Mouse (Mus musculus): ENCODE measurements at regions not wholly inside any gene's neighbourhood (a gene's known extent, or its start where the extent isn't known, plus 50 kb on each side); places are given as distances from the start of the nearest gene placed in this dataset.

GRCm38 (mm10) chr14:24930251-24930650 lies 443.3 kb downstream of the Rps24 start:
- WGBS = 19% methylated on average over 7 of the region's 7 CpGs
- Histone ChIP-seq H3K9me3 (no peaks in the 10 kb centered on the region), H3K4me3 (no peak overlapping the region), H3K9ac (no peak overlapping the region), H3K27me3 (no peaks in the 10 kb centered on the region), H3K27ac (no peak overlapping the region), H3K4me1 (peaks cover 11% of the 10 kb centered on the region; the same call in 1 of the 2 replicates), H3K36me3 (no peaks in the 10 kb centered on the region), H3K4me2 (replicated peaks) (no peak overlapping the region)
- no peak for ATAC-seq (ENCODE audit: insufficient number of reproducible peaks, insufficient read depth, low FRiP score, low TSS enrichment)

GRCm38 (mm10) chr14:24937876-24938275 lies 451.0 kb downstream of the Rps24 start:
- no peak overlapping the region for H3K4me2 ChIP-seq (replicated peaks)
- no peak for ATAC-seq (ENCODE audit: insufficient number of reproducible peaks, insufficient read depth, low FRiP score, low TSS enrichment)

DNA sequence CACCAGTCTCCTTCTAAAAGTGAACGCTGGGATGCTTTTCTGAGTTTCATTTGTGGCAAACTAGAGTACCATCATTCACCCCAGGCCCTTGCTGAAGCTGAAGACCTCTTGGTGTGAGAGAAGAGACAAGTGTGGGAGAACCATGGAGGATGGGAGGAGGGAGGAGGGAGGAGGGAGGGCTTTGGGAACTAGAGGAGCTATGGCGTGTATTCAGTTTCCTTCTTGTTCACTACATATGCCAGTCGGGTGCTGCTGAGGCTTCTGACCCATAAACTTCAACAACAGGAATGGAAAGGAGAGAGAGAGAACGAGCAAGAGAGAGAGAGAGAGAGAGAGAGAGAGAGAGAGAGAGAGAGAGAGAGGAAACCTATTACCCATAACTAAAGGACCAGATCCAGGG lies 452.1 kb downstream of the Rps24 start:
- H3K4me1 ChIP-seq = no peaks in the 10 kb centered on the region
- H3K4me2 ChIP-seq (replicated peaks) = no peak overlapping the region
- no peak for ATAC-seq (ENCODE audit: insufficient number of reproducible peaks, insufficient read depth, low FRiP score, low TSS enrichment)
- WGBS = 62% methylated on average over 4 of the region's 4 CpGs
- H3K36me3 ChIP-seq = no peaks in the 10 kb centered on the region
- no peaks in the 10 kb centered on the region for H3K9me3 ChIP-seq
- H3K4me3 ChIP-seq = no peak overlapping the region
- H3K27me3 ChIP-seq = no peaks in the 10 kb centered on the region
- H3K27ac ChIP-seq = no peak overlapping the region
- no peak overlapping the region for H3K9ac ChIP-seq

More at GRCm38 (mm10) chr14:24937876-24938275, 451.0 kb downstream of the Rps24 start:
- Histone ChIP-seq H3K27me3 (no peaks in the 10 kb centered on the region), H3K4me1 (no peaks in the 10 kb centered on the region), H3K36me3 (no peaks in the 10 kb centered on the region), H3K4me3 (no peak overlapping the region), H3K9me3 (no peaks in the 10 kb centered on the region), H3K9ac (no peak overlapping the region), H3K27ac (no peak overlapping the region)
- 98% methylated on average over 2 of the region's 2 CpGs for WGBS

GRCm38 (mm10) chr14:24939476-24940200 lies 452.7 kb downstream of the Rps24 start:
- Histone ChIP-seq H3K9ac (no peak overlapping the region), H3K36me3 (no peaks in the 10 kb centered on the region), H3K27me3 (no peaks in the 10 kb centered on the region), H3K27ac (no peak overlapping the region), H3K4me3 (no peak overlapping the region), H3K4me2 (replicated peaks) (no peak overlapping the region), H3K4me1 (no peaks in the 10 kb centered on the region), H3K9me3 (no peaks in the 10 kb centered on the region)
- 75% methylated on average over 9 of the region's 9 CpGs for WGBS
- no peak for ATAC-seq (ENCODE audit: insufficient number of reproducible peaks, insufficient read depth, low FRiP score, low TSS enrichment)

GRCm38 (mm10) chr14:24945716-24946115 lies 458.8 kb downstream of the Rps24 start:
- Histone ChIP-seq H3K4me2 (replicated peaks) (no peak overlapping the region), H3K27me3 (no peaks in the 10 kb centered on the region), H3K4me3 (no peak overlapping the region), H3K36me3 (no peaks in the 10 kb centered on the region), H3K4me1 (no peaks in the 10 kb centered on the region), H3K9me3 (no peaks in the 10 kb centered on the region), H3K27ac (no peak overlapping the region), H3K9ac (no peak overlapping the region)
- 37% methylated on average over 2 of the region's 2 CpGs for WGBS
- no peak for ATAC-seq (ENCODE audit: insufficient number of reproducible peaks, insufficient read depth, low FRiP score, low TSS enrichment)

GRCm38 (mm10) chr14:24947084-24947483 lies 460.2 kb downstream of the Rps24 start:
- no peaks in the 10 kb centered on the region for H3K4me1 ChIP-seq
- no peaks in the 10 kb centered on the region for H3K9me3 ChIP-seq
- 80% methylated on average over 5 of the region's 5 CpGs for WGBS
- H3K4me2 ChIP-seq (replicated peaks) = no peak overlapping the region
- no peak overlapping the region for H3K4me3 ChIP-seq
- ATAC-seq (ENCODE audit: insufficient number of reproducible peaks, insufficient read depth, low FRiP score, low TSS enrichment) = no peak
- no peaks in the 10 kb centered on the region for H3K27me3 ChIP-seq
- no peak overlapping the region for H3K9ac ChIP-seq
- no peak overlapping the region for H3K27ac ChIP-seq
- no peaks in the 10 kb centered on the region for H3K36me3 ChIP-seq

DNA sequence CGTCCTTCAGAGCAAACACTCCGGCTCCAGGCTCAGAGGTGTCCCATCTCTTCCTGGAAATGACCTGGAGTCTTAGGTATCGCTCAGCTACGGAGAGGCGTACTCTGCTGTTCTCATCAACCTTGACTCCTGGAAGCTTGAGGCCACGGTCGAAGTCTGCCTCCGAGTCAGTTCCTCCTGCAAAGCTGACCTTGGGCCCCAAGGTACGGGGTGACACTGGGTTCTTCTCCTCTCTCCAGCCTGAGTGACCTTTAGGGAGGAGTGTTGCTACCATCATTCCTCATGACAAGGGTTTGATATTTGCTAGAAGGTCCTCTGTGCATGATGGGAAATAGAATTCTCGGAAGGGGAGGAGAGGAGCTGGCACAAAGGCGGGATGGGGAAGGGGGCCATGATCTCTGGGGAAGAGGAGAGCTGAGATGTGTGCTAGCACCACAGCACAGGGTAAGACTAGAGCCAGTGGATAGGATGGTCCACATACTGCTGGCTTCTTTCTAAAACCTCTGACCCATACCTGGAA lies 469.0 kb downstream of the Rps24 start:
- no peak for ATAC-seq (ENCODE audit: insufficient number of reproducible peaks, insufficient read depth, low FRiP score, low TSS enrichment)
- 0 out of 2 replicates have a peak, but pooled peaks cover 4% of the 10 kb centered on the region for H3K4me1 ChIP-seq
- H3K9ac ChIP-seq = no peak overlapping the region
- H3K27ac ChIP-seq = no peak overlapping the region
- H3K9me3 ChIP-seq = no peaks in the 10 kb centered on the region
- no peak overlapping the region for H3K4me3 ChIP-seq
- no peaks in the 10 kb centered on the region for H3K36me3 ChIP-seq
- no peaks in the 10 kb centered on the region for H3K27me3 ChIP-seq
- WGBS = 86% methylated on average over 11 of the region's 11 CpGs
- no peak overlapping the region for H3K4me2 ChIP-seq (replicated peaks)

- Histone ChIP-seq H3K27me3 (no peaks in the 10 kb centered on the region), H3K27ac (no peak overlapping the region), H3K4me1 (0 out of 2 replicates have a peak, but pooled peaks cover 4% of the 10 kb centered on the region), H3K4me3 (no peak overlapping the region), H3K36me3 (no peaks in the 10 kb centered on the region), H3K9me3 (no peaks in the 10 kb centered on the region), H3K9ac (no peak overlapping the region), H3K4me2 (replicated peaks) (no peak overlapping the region)
- no peak for ATAC-seq (ENCODE audit: insufficient number of reproducible peaks, insufficient read depth, low FRiP score, low TSS enrichment)
- 63% methylated on average over 2 of the region's 2 CpGs for WGBS
Measured at GRCm38 (mm10) chr14:24956528-24957210, 469.7 kb downstream of the Rps24 start.

GRCm38 (mm10) chr14:24957392-24957791 lies 470.5 kb downstream of the Rps24 start:
- ATAC-seq (ENCODE audit: insufficient number of reproducible peaks, insufficient read depth, low FRiP score, low TSS enrichment) = no peak
- Histone ChIP-seq H3K9me3 (no peaks in the 10 kb centered on the region), H3K4me2 (replicated peaks) (no peak overlapping the region), H3K36me3 (no peaks in the 10 kb centered on the region), H3K4me1 (0 out of 2 replicates have a peak, but pooled peaks cover 4% of the 10 kb centered on the region), H3K9ac (no peak overlapping the region), H3K27me3 (no peaks in the 10 kb centered on the region), H3K4me3 (no peak overlapping the region), H3K27ac (no peak overlapping the region)
- 75% methylated on average over 4 of the region's 4 CpGs for WGBS

GRCm38 (mm10) chr14:24958821-24959220 lies 471.9 kb downstream of the Rps24 start:
- 88% methylated on average over 4 of the region's 4 CpGs for WGBS
- H3K4me1 ChIP-seq = 0 out of 2 replicates have a peak, but pooled peaks cover 4% of the 10 kb centered on the region
- no peaks in the 10 kb centered on the region for H3K9me3 ChIP-seq
- no peak for ATAC-seq (ENCODE audit: insufficient number of reproducible peaks, insufficient read depth, low FRiP score, low TSS enrichment)
- H3K36me3 ChIP-seq = no peaks in the 10 kb centered on the region
- no peak overlapping the region for H3K9ac ChIP-seq
- no peak overlapping the region for H3K27ac ChIP-seq
- no peak overlapping the region for H3K4me2 ChIP-seq (replicated peaks)
- no peaks in the 10 kb centered on the region for H3K27me3 ChIP-seq
- no peak overlapping the region for H3K4me3 ChIP-seq

GRCm38 (mm10) chr14:24959401-24959800 lies 472.5 kb downstream of the Rps24 start:
- H3K27me3 ChIP-seq = no peaks in the 10 kb centered on the region
- 69% methylated on average over 1 of the region's 1 CpGs for WGBS
- H3K4me3 ChIP-seq = no peak overlapping the region
- H3K27ac ChIP-seq = no peak overlapping the region
- no peaks in the 10 kb centered on the region for H3K9me3 ChIP-seq
- 0 out of 2 replicates have a peak, but pooled peaks cover 4% of the 10 kb centered on the region for H3K4me1 ChIP-seq
- no peak for ATAC-seq (ENCODE audit: insufficient number of reproducible peaks, insufficient read depth, low FRiP score, low TSS enrichment)
- no peak overlapping the region for H3K4me2 ChIP-seq (replicated peaks)
- H3K36me3 ChIP-seq = no peaks in the 10 kb centered on the region
- H3K9ac ChIP-seq = no peak overlapping the region

DNA sequence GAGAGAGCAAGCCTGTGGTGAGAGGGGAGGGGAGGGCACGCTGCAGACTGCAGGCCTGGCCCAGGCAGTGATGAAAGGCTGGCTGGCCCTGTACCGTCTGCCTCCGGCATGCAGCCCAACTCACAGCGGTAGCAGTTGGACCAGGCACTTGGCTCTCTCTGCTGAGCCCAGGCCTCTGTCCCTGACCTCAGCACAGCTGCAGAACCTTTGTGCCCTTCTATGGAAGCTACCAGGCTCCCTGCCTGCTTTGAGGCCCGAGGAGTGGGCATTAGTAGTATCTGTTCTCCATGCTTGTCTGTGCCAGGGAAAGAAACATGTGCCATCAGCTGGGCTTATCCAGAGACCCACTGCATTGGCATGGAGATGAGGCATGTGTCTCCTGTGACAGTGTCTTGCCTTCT lies 473.2 kb downstream of the Rps24 start:
- Histone ChIP-seq H3K27me3 (no peaks in the 10 kb centered on the region), H3K4me1 (0 out of 2 replicates have a peak, but pooled peaks cover 4% of the 10 kb centered on the region), H3K27ac (no peak overlapping the region), H3K4me2 (replicated peaks) (no peak overlapping the region), H3K9me3 (no peaks in the 10 kb centered on the region), H3K4me3 (no peak overlapping the region), H3K36me3 (no peaks in the 10 kb centered on the region), H3K9ac (no peak overlapping the region)
- ATAC-seq (ENCODE audit: insufficient number of reproducible peaks, insufficient read depth, low FRiP score, low TSS enrichment) = no peak
- 42% methylated on average over 5 of the region's 5 CpGs for WGBS

Data from embryonic facial prominence, embryonic 12.5 days (tissue).